Mouse (Mus musculus) kidney, embryonic 16.5 days (tissue): Measurements from ENCODE around the gene Wdr95. TPM values are rescaled to one million over a fixed set of nuclear protein-coding genes. Genes with fewer than 3 reads are reported as not detected.

Source experiments
- ATAC-seq: fragments of 200-750 bp; cut with Nextera tagmentation; 2 replicates; pipeline ENCODE4 v1.8.0; 2017; ENCODE audit warnings: moderate TSS enrichment; ENCODE audit not compliant: low FRiP score, low TSS enrichment
- H3K27ac ChIP-seq: fragments of 300-500 bp; sonication (generic); 2 replicates; pipeline ENCODE4 v1.5.1; 2014; ENCODE audit warnings: low read length
- H3K27me3 ChIP-seq: fragments of 300-500 bp; sonication (generic); 2 replicates; pipeline ENCODE4 v1.6.1; 2014; ENCODE audit warnings: low read length, control low read depth, mixed read lengths; ENCODE audit not compliant: insufficient read depth
- H3K36me3 ChIP-seq: fragments of 300-500 bp; sonication (generic); 2 replicates; pipeline ENCODE4 v1.6.1; 2014; ENCODE audit warnings: low read length, control low read depth, mixed read lengths; ENCODE audit not compliant: insufficient read depth
- H3K4me1 ChIP-seq: fragments of 300-500 bp; sonication (generic); 2 replicates; pipeline ENCODE4 v1.6.1; 2014; ENCODE audit warnings: low read length, control low read depth, mixed read lengths; ENCODE audit not compliant: insufficient read depth
- H3K4me2 ChIP-seq: fragments of 300-500 bp; sonication (generic); replicated peaks from 2 replicates; pipeline ENCODE4 v1.6.1; 2014; ENCODE audit warnings: low read depth, low read length
- H3K4me3 ChIP-seq: fragments of 300-500 bp; sonication (generic); 2 replicates; pipeline ENCODE4 v1.5.1; 2014; ENCODE audit warnings: mild to moderate bottlenecking, low read length
- H3K9ac ChIP-seq: fragments of 300-500 bp; sonication (generic); replicated peaks from 2 replicates; pipeline ENCODE4 v1.6.1; 2014; ENCODE audit warnings: low read length
- H3K9me3 ChIP-seq: fragments of 300-500 bp; sonication (generic); 2 replicates; pipeline ENCODE4 v1.6.1; 2016; ENCODE audit warnings: low read length, control low read depth
- WGBS: fragments of 180-500 bp; shearing (Covaris S2); extraction: QIAGEN DNeasy Blood & Tissue Kit; methylation state at CpG from one replicate; pipeline ENCODE4 v1.1.7; 2014; 5-methylcytosine and 5-hydroxymethylcytosine counted together
- polyA plus RNA-seq: library from polyadenylated mRNA; unstranded; fragments of >200 nt; fragmentation: Nextera tagmentation; extraction: Ambion mirVana; gene quantifications from 2 replicates; pipeline ENCODE4 v1.2.1, GENCODE M21; 2015

Gene Wdr95
- polyA plus RNA-seq, 1 experiment from 2014 or later: not detected

- Histone ChIP-seq H3K4me2 (no peak overlapping the region), H3K36me3 (no peaks in the 10 kb centered on the region), H3K9ac (no peak overlapping the region), H3K4me1 (no peaks in the 10 kb centered on the region), H3K27me3 (no peaks in the 10 kb centered on the region), H3K4me3 (no peak overlapping the region), H3K27ac (no peak overlapping the region), H3K9me3 (no peaks in the 10 kb centered on the region)
- no peak for ATAC-seq
- 77% methylated on average over 6 of the region's 6 CpGs for WGBS
These were observed 120.5 kb downstream of the Wdr95 start for GRCm38 (mm10) chr5:149648895-149649406.

- H3K4me2 ChIP-seq: no peak overlapping the region
These were observed 121.2 kb downstream of the Wdr95 start for GRCm38 (mm10) chr5:149649499-149650178.

GRCm38 (mm10) chr5:149650179-149650553 lies 121.7 kb downstream of the Wdr95 start:
- H3K9me3 ChIP-seq: no peaks in the 10 kb centered on the region
- no peak overlapping the region for H3K27ac ChIP-seq
- ATAC-seq: no peak
- 63% methylated on average over 4 of the region's 4 CpGs for WGBS
- no peaks in the 10 kb centered on the region for H3K36me3 ChIP-seq
- no peak overlapping the region for H3K4me3 ChIP-seq
- H3K4me1 ChIP-seq: no peaks in the 10 kb centered on the region
- H3K4me2 ChIP-seq: no peak overlapping the region
- H3K27me3 ChIP-seq: no peaks in the 10 kb centered on the region
- no peak overlapping the region for H3K9ac ChIP-seq

More at GRCm38 (mm10) chr5:149649499-149650178, 121.2 kb downstream of the Wdr95 start:
- 78% methylated on average over 14 of the region's 14 CpGs for WGBS
- Histone ChIP-seq H3K27ac (no peak overlapping the region), H3K9me3 (no peaks in the 10 kb centered on the region), H3K36me3 (no peaks in the 10 kb centered on the region), H3K4me1 (no peaks in the 10 kb centered on the region), H3K27me3 (no peaks in the 10 kb centered on the region), H3K9ac (no peak overlapping the region), H3K4me3 (no peak overlapping the region)
- no peak for ATAC-seq

- H3K27ac ChIP-seq: no peak overlapping the region
- no peaks in the 10 kb centered on the region for H3K36me3 ChIP-seq
- no peak overlapping the region for H3K9ac ChIP-seq
- no peak overlapping the region for H3K4me3 ChIP-seq
- no peaks in the 10 kb centered on the region for H3K27me3 ChIP-seq
- no peaks in the 10 kb centered on the region for H3K4me1 ChIP-seq
- no peaks in the 10 kb centered on the region for H3K9me3 ChIP-seq
- ATAC-seq: no peak
- H3K4me2 ChIP-seq: no peak overlapping the region
- 80% methylated on average over 9 of the region's 9 CpGs for WGBS
These were observed 127.2 kb downstream of the Wdr95 start for GRCm38 (mm10) chr5:149655636-149656035.

GRCm38 (mm10) chr5:149658022-149658421 lies 129.5 kb downstream of the Wdr95 start:
- H3K36me3 ChIP-seq: no peaks in the 10 kb centered on the region
- ATAC-seq: no peak

GRCm38 (mm10) chr5:149658741-149659413 lies 130.4 kb downstream of the Wdr95 start:
- H3K4me1 ChIP-seq: no peaks in the 10 kb centered on the region
- H3K9me3 ChIP-seq: 0 out of 2 replicates have a peak, but pooled peaks cover 4% of the 10 kb centered on the region
- WGBS: 72% methylated on average over 9 of the region's 9 CpGs
- no peak overlapping the region for H3K9ac ChIP-seq
- no peak overlapping the region for H3K4me3 ChIP-seq
- H3K27me3 ChIP-seq: no peaks in the 10 kb centered on the region
- no peak overlapping the region for H3K27ac ChIP-seq
- no peak overlapping the region for H3K4me2 ChIP-seq
- no peaks in the 10 kb centered on the region for H3K36me3 ChIP-seq
- ATAC-seq: no peak

More at GRCm38 (mm10) chr5:149658022-149658421, 129.5 kb downstream of the Wdr95 start:
- no peaks in the 10 kb centered on the region for H3K4me1 ChIP-seq
- 53% methylated on average over 3 of the region's 3 CpGs for WGBS
- no peak overlapping the region for H3K4me3 ChIP-seq
- no peaks in the 10 kb centered on the region for H3K27me3 ChIP-seq
- no peak overlapping the region for H3K27ac ChIP-seq
- H3K9me3 ChIP-seq: 0 out of 2 replicates have a peak, but pooled peaks cover 4% of the 10 kb centered on the region
- no peak overlapping the region for H3K9ac ChIP-seq
- no peak overlapping the region for H3K4me2 ChIP-seq

- H3K36me3 ChIP-seq: no peaks in the 10 kb centered on the region
- no peak overlapping the region for H3K9ac ChIP-seq
- 64% methylated on average over 9 of the region's 9 CpGs for WGBS
- H3K4me3 ChIP-seq: no peak overlapping the region
- no peak for ATAC-seq
- H3K9me3 ChIP-seq: 0 out of 2 replicates have a peak, but pooled peaks cover 4% of the 10 kb centered on the region
- H3K27me3 ChIP-seq: no peaks in the 10 kb centered on the region
- H3K4me1 ChIP-seq: no peaks in the 10 kb centered on the region
- H3K27ac ChIP-seq: no peak overlapping the region
- no peak overlapping the region for H3K4me2 ChIP-seq
These were observed 130.9 kb downstream of the Wdr95 start for GRCm38 (mm10) chr5:149659414-149659780.

- H3K9ac ChIP-seq: no peak overlapping the region
- no peaks in the 10 kb centered on the region for H3K27me3 ChIP-seq
- H3K9me3 ChIP-seq: 0 out of 2 replicates have a peak, but pooled peaks cover 4% of the 10 kb centered on the region
- 87% methylated on average over 6 of the region's 6 CpGs for WGBS
- no peak for ATAC-seq
- H3K36me3 ChIP-seq: no peaks in the 10 kb centered on the region
- H3K4me3 ChIP-seq: no peak overlapping the region
- no peak overlapping the region for H3K27ac ChIP-seq
- no peak overlapping the region for H3K4me2 ChIP-seq
- H3K4me1 ChIP-seq: no peaks in the 10 kb centered on the region
These were observed 132.9 kb downstream of the Wdr95 start for GRCm38 (mm10) chr5:149661428-149661827.
